Mouse (Mus musculus): ENCODE results near the gene Arpc2.

Arpc2 gene

DNA sequence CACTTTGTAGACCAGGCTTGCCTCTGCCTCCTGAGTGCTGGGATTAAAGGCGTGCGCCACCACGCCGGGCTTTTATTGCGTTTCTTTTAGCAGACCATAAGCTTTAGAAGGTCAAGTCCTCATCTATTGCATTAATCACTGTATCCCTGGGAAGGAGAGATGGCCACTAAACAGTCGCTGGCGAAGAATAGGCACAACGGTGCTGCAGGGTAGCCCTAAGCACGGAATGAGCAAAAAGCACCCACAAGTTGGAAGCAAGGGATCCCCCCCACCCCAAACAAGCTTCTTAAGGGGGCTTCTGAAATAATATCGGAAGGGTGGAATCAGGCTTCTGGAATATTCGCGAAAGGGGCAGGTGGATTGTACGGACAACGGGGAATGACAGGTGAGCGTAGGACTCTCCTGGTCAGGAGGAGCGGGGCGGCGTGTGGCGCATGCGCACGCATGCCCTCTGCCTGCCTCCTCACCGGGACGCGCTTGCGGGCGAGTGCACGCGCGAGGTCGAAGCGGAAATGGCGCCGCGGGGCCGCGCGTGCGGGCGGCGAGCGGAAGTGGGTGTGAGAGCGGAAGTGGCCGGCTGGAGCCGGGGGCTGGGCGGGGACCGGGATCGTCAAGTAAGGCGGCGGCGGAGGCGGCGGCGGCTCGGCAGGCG is at the start of gene Arpc2:
TSS of gene Arpc2 (plus strand) at position 147 of the 652 bp plus-strand sequence.
- peak; percentile 94 to 96 for DNase-seq (ENCODE audit: low spot score in 2 of 2)

DNA sequence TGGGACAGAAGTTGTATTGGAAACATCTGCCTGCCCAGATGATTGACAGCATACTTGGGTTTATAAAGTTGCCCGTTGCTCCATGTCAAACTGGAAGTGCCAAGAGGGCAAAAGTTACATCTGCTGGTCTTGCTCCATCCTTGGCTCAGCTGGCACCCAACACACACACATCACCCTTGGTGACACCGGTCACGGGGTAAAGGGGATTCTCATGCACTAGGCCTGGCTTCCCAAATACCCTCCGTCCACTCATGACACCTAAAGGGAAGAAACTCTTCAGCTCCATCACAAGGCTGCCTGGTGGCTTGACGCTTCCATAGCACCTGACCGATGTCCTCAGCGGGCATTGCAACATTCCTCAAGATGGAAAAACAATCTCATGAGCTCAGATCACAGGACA is 45.4 kb upstream of the Arpc2 start:
- no peak for DNase-seq (ENCODE audit: low spot score in 2 of 2)

GRCm38 (mm10) chr1:74192711-74193110 is 43.2 kb upstream of the Arpc2 start:
- no peak for DNase-seq (ENCODE audit: low spot score in 2 of 2)

DNA sequence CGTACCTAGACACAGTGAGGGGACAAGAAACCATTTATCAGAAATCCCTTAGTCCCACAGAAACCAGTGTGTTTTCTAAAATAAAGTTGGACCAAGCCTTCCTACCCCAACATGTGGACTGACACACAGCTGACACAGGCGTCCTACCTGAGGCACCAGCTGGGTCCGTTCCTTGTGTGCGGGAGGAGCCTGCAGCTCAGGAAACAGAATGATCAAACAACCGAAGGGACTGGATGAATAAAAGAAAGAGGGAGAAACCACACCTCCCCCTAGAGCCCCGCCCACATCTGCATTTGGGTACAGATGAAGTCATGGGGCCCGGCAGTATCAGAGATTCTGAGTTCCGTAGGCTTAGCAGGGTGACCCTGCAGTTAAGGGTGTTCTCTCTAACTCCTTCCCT is 41.4 kb upstream of the Arpc2 start, which contains the start of gene Cxcr1:
TSS of gene Cxcr1 (minus strand) at position 187 of the 400 bp plus-strand sequence.
- no peak for DNase-seq (ENCODE audit: low spot score in 2 of 2)

DNA sequence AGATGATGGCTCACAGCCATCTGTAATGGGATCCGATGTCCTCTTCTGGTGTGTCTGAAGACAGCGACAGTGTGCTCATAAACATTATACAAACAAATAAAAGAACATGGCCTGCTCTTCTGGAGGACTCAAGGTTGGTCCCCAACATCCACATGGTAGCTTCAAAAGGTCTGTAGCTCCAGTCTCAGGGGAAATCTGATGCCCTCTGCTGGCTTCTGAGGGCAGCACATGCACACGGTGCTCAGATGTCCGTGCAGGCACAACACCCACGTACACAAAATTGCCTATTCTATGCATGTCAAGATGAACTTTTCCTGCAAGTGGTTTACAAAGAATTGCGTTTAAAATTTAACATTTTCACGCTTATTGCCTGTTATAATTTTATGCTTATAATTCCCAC is 39.9 kb upstream of the Arpc2 start:
- no peak for DNase-seq (ENCODE audit: low spot score in 2 of 2)

DNA sequence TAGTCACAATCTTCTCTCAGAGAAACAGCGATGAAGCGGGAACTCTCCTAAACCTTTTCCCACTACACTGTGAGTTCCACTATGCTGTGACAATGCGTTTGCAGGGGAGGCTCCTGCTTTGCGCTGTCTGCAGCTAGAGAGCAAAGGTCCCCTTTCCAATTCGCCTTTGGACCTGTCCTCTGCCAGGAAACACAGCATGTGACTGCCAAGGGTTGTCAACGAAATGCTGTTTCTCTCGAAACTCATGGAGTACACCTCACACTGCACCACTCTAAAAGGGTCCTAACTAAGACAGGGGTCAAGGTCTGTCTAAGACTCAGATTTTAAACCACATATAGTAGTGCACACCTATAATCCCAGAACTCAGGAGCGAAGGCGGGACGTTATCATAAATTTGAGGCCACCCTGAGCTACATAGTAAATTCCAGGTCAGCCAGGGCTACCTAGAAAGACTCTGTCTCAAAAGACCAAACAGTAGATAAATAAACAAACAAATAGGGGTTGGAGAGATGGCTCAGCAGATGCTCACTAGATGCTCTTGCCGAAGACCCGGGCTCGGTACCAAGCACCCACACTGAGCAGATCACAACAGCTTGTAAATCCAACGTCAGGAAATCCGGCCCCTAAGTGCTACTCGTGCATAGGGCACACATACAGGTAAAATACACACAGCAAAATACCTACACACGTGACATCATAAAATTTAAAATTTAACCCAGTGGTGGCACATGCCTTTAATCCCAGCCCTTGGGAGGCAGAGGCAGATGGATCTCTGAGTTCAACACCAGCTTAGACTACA is 39.1 kb upstream of the Arpc2 start:
- no peak for DNase-seq (ENCODE audit: low spot score in 2 of 2)

DNA sequence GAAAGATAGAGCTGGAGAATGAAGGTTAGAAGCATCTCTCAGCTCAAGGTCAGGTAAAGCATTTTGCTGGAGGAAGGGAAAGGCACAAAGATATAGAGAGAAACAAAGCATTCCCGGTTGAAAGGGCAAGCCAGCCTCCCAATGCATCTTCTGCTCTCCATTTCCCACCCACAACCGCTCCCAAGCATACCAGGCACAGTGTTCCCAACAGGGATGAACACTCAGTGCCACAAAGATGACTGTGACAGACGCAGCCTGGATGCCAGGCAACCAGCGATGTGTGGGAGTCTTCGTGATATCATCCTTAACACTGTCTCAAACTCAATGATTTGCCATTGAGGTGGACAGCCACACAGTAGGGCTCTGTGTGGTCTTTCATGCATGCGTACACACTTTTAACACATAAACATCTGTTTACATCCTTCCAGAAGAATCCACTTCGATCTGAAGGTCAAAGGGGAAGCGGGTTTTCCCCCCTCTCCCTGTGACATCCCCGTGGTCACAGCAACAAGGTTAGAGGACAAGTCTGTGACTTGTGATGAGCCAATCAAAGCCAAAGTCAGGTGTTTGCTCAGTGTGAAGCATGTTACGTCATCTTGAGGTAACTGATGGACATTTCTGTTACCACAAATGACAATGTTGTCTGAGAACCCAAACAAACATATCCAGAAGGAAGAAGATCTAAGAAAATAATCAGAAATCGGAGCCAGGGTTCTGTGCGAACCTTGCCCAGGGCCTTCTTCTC is 38.0 kb upstream of the Arpc2 start:
- peak; percentile 21 to 25 for DNase-seq (ENCODE audit: low spot score in 2 of 2)

DNA sequence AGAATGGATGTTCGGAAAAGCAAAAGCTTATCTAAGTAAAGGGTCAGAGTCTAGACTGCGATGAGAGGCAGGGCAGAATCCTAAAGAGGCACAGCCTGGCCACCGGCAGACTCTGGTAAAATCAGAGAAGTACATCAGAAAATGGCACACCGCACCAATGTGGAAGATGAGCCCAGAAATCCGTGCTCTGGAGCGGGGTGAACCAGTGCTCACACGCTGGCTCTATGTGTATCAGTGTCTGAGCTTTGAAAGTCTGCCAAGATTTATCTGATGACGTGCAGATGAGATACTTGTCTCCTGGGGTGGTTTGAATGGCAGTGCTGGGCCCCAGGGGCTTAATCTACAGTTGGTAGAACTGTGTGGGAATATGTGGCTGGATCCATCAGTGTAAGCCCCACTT is 36.8 kb upstream of the Arpc2 start:
- DNase-seq (ENCODE audit: low spot score in 2 of 2), result no peak

DNA sequence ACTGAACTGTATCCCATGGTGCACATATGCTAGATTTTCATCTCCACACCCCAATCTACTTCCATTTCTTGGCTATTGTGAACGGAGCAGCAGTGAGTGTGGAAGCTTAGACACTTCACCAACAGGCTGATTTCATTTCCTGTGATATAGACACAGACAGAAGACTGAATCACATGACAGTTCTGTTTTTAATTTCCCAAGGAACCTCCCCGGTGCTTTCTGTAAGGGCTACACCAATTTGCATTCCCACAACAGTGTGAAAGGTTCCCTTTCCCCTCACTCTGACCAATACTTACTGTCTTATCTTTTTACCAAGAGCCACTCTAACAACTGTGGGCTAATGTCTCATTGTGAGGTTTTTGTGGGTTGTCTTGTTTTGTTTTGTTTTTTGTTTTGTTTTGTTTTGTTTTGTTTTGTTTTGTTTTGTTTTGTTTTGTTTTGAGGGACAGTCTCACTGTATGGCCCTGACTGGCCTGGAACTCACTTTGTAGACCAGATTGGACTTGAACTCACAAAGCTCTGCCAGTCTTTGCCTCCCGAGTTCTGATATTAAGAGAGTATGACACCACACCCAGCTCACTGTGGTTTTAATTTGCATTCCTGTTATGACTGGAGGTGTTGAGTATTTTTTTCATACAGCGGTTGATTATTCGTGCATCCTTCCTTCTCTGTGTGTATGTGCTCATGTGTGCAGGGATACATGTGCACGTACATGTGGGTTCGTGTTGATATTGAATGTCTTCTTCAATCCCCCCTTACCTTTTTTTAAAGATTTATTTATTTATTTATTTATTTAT is 34.6 kb upstream of the Arpc2 start:
- DNase-seq (ENCODE audit: low spot score in 2 of 2), result no peak

DNA sequence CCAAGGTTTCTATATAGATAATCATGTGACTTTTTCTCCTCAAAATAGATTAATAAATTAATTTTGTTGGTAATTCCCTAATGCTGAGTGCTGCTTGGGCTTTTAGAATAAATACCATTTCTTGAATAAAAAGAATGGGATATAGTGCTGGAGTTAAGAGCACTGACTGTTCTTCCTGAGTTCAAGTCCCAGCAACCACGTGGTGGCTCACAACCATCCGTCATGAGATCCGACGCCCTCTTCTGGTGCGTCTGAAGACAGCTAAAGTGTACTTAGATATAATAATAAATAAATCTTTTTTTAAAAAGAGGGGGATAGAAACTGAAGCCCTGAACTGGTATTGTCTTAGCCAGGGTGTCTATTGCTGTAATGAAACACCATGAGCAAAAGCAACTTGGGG is 32.4 kb upstream of the Arpc2 start:
- no peak for DNase-seq (ENCODE audit: low spot score in 2 of 2)

DNA sequence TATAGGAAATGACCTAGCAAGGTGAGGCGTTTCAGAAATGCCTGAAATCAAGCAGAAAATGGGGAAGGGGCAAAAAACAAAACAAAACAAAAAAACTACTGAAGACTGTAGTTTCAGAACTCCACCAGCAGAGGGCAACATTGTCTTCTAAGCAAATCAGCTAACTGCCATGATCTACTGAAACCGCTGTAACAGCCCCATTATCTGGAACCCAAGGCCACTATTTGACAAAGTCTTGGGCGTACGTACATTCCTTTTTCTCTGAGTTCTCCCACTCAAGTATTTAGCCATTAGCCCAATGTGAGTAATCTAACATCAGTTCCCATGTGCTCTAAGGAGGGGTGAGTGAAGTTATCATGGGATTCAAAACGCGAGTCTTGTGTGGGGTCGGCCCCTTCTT is 30.0 kb upstream of the Arpc2 start:
- DNase-seq (ENCODE audit: low spot score in 2 of 2), result no peak

GRCm38 (mm10) chr1:74206642-74207041 is 29.2 kb upstream of the Arpc2 start:
- DNase-seq (ENCODE audit: low spot score in 2 of 2), result no peak

GRCm38 (mm10) chr1:74207906-74208305 is 28.0 kb upstream of the Arpc2 start:
- peak; percentile 18 to 32 for DNase-seq (ENCODE audit: low spot score in 2 of 2)

DNA sequence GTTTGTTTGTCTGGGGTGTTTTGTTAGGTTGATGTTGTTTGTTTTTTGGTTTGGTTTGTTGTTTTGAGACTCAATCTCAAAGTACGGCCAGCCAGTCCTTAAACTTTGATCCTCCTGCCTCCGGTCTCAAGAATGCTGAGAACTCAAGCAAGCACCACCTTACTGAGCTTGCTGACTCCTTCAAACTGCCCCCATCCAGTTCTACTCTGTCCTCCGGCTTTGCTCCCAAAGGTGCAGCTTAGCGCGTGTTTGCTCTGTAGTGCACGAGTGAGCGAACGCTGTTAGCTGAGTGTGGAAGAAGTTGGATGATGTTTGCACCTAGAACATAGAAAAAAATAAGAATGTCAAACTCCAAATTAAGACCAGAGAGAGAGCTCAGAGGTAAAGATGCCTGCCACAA is 26.9 kb upstream of the Arpc2 start:
- no peak for DNase-seq (ENCODE audit: low spot score in 2 of 2)

DNA sequence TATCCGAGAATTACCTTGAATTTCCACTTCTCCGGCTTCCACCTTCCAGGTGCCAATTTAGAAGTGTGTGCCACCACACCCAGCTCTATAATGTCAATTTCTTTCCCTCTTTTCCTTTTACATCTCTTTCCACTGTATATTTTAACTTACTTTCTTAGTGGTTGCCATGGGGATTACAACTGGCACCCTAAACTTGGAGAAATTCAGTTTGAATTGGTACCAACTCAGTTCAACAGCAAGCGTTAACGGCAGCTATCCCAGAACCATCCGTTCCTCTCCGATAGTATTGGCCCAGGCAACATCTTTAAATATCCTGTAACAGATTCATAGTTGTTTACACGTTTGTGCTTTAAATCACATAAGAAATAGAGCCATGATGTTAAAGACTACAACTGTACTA is 16.0 kb upstream of the Arpc2 start:
- no peak for DNase-seq (ENCODE audit: low spot score in 2 of 2)

GRCm38 (mm10) chr1:74227317-74227716 is 8.6 kb upstream of the Arpc2 start:
- peak; percentile 34 to 55 for DNase-seq (ENCODE audit: low spot score in 2 of 2)

- DNase-seq (ENCODE audit: low spot score in 2 of 2), result no peak
Measured at GRCm38 (mm10) chr1:74229942-74230341, 5.9 kb upstream of the Arpc2 start.

DNA sequence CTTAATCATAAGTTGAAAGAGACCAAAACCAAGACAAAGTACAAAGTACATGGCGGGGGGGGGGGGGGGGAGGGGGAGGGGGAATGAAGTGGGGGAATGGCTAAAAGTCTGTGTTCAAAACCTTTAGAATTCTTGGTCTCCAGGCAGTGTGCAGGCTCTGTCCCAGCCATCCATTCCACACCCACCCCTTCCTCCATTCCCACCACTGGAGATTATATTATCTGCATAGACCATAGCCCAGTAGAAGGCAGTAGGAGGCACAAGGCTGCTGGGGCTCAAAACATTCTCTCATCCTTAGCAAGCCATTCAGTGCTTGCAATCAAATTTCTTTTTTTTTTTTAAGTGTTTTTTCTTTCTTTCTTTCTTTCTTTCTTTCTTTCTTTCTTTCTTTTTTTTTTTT is 4.9 kb upstream of the Arpc2 start:
- DNase-seq (ENCODE audit: low spot score in 2 of 2), result no peak

- peak in 1 of 2 experiments; percentile 43 for DNase-seq (ENCODE audit: low spot score in 2 of 2)
Measured at GRCm38 (mm10) chr1:74236590-74237317, 870 bp downstream of the Arpc2 start.

DNA sequence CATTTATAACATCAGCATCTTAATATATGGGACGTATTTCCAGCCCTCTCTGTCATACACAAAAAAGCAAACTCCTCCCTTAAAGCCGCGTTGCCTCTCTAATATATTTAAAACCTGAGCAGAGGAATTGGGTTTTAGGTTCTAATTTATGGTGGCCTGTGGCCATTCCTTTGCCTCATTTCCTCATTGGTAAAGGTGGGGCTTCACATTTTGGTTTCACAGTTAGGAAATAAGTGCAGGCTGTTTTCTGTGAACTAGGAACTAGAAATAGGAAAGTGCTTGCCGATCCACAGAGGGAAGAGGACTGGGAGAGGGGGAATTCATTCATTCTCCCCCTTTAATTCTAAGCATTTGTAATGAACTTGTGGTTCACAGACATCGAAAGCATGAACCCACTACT is 1.8 kb downstream of the Arpc2 start:
- DNase-seq (ENCODE audit: low spot score in 2 of 2), result no peak

- DNase-seq (ENCODE audit: low spot score in 2 of 2), result no peak
Measured at GRCm38 (mm10) chr1:74238136-74238535, 2.3 kb downstream of the Arpc2 start.
